Mouse (Mus musculus) activated CD4-positive, CD25-positive, alpha-beta regulatory T cell, adult 4 months (primary cell): ENCODE data around the gene Lmx1b. TPM values are rescaled to one million over a fixed set of nuclear protein-coding genes. Genes with fewer than 3 reads are reported as not detected.

ENCODE experiments used
- ATAC-seq: one replicate; pipeline ENCODE4 v1.8.0; 2017
- polyA plus RNA-seq, 2 experiments: library from polyadenylated mRNA; unstranded; fragments of 100-300 nt; shearing (Covaris generic); gene quantifications; one replicate each; pipeline ENCODE4 v1.2.1; 2017

Lmx1b gene
- polyA plus RNA-seq, 2 experiments from 2014 or later: not detected

DNA sequence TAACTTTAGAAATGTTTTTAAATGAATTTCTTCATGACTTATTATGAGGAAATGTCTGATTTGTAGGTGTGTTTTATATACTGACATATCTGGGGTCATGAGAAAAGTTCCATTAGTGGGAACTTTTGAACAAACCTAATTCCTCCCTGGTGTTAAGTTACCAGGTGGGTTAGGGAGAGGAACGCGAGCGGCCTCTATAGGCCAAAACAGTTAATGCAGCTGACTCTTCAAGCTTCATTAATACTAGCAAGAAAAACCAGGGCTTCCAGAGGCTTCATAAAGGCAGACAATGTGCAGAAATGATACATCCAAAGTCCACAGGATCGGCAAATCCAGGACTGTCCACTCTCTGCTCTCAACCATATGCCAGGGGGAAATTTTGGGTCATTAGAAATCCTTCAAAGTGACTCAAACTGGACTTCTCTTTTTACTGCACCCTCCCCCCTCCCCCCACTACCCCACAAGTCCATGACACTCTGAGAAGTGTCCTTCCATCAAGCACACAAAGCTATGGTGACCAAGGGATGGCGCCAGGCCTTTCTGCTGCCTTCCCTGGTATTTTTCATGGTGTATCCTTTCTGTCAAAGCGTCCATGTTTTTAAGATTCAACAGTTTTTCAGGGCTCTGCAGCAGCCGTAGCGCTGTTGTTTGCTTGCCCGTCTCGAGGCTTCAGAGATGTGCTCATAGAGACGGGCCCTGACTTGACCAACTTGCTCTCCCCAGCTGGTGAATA is 97.4 kb downstream of the Lmx1b start:
- ATAC-seq: no peak

DNA sequence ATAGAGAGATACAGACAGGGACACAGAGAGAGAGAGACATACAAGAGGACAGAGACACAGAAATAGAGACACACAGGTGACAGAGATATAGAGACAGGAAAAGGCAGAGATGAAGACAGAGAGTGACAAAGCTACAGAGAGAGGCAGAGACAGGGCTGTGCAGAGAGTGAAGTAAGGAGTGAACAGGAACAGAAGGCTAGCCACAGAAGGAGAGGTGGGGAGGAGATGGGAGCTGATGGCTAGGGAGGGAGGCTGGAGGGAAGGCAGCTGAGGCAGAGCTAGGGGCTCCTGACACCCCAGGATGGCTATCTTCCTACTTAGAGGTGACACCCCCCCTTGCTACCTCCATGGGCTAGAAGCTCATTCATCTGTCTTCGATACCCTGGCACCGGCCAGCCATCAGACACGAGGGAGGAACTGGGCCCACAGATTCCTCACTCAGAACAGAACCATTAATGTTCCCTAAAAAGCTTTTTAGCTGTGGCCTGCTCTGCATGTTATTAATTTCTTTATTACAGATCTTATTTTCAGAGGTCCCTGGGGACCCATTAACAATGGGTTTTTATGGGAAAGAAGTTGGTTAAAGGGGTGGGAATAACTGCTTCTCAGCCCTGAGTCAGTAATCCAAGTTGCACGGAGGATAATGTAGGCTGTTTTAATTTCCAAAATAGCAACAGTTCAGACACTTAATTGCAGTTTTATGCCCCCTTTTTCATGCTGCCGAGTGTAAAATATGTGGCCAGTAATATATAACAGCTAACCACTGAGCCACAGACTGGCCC is 114.8 kb downstream of the Lmx1b start:
- no peak for ATAC-seq

DNA sequence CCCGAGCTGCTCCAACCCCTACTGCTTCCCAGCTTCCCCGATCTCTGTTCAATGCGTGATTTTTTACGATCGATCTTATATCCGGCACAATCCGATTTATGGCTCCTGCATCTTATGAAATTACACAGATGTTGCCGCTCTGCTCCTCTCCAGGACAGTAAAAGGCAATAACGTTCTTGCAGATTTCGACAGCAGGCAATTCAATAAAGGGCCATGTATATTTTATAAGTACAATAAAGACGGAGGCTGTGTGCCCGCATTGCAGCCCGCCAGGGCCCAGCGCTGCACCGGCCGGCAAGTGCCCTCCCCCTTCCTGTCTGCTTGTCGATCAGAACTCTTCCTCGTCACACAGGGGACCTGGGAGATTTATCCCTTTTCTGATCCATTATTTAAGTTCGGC is 124.5 kb downstream of the Lmx1b start:
- no peak for ATAC-seq

DNA sequence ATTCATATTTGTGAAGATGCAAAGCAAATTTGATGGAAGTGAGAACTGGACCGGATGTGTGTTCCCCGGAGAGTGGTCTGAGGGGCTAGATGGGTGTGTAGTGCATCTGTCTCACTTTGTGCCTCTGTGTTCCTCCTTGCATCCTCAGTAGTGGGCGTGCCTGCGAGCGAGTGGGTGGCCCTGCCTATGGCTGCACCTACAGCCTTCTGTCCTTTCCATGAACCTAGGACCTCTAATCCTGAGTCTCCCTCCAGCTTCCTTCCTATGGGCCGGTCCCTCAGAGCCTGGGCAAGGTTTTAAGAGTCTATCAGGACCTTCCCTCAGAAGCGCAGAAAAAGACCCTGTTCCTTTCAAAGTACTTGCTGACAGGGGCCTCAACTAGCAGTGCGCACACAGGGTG is 124.9 kb downstream of the Lmx1b start:
- no peak for ATAC-seq

Other genes with a start within 250 kb of the Lmx1b start
- 1 to 10 TPM in 1 of 2 experiments, under 1 TPM in 1; 0.66 to 1.2 TPM for gene Zbtb34, start 209.2 kb downstream of the Lmx1b start, polyA plus RNA-seq
- 10 to 100 TPM; 16.4 TPM for gene Zbtb43, start 172.0 kb downstream of the Lmx1b start, polyA plus RNA-seq
- 1 to 10 TPM; 1.4 to 2.3 TPM for gene Mvb12b, start 247.4 kb upstream of the Lmx1b start, polyA plus RNA-seq